Mouse (Mus musculus): Measurements from ENCODE around the gene Cd276. TPM values are rescaled to one million over a fixed set of nuclear protein-coding genes. Genes with fewer than 3 reads are reported as not detected.
A peak's percentile ranks its signal among the peaks of the same experiment; 100 is the strongest.

The Cd276 gene
- polyA plus RNA-seq, 1 experiment from 2014 or later: 59.5 TPM

GRCm38 (mm10) chr9:58544879-58545324 lies 10.3 kb downstream of the Cd276 start:
- DNase-seq (ENCODE audit: low spot score) (no peak), ATAC-seq (ENCODE audit: insufficient number of reproducible peaks, low FRiP score, low TSS enrichment, low read depth) (no peak)
- 71% methylated on average over 4 of the region's 4 CpGs for WGBS
- no peaks in the 10 kb centered on the region for H3K9me3 ChIP-seq (ENCODE audit: control insufficient read depth, low read length)
- H3K4me1 ChIP-seq (ENCODE audit: control insufficient read depth, insufficient read depth, low read length): peaks cover 5% of the 10 kb centered on the region; the same call in 1 of the 2 replicates
- H3K27ac ChIP-seq (replicated peaks; ENCODE audit: low read depth, low read length): no peak overlapping the region
- H3K4me3 ChIP-seq (ENCODE audit: low read depth, low read length): no peak overlapping the region
- no peaks in the 10 kb centered on the region for H3K27me3 ChIP-seq (ENCODE audit: control insufficient read depth, insufficient read depth, low read length)
- no peak overlapping the region for H3K4me2 ChIP-seq (ENCODE audit: low read depth, severe bottlenecking)
- H3K36me3 ChIP-seq (ENCODE audit: control insufficient read depth, insufficient read depth, low read length): no peaks in the 10 kb centered on the region
- H3K9ac ChIP-seq (ENCODE audit: low read length): no peak overlapping the region

- Histone ChIP-seq H3K27me3 (ENCODE audit: control insufficient read depth, insufficient read depth, low read length) (no peaks in the 10 kb centered on the region), H3K4me1 (ENCODE audit: control insufficient read depth, insufficient read depth, low read length) (peaks cover 5% of the 10 kb centered on the region; the same call in 1 of the 2 replicates), H3K4me2 (ENCODE audit: low read depth, severe bottlenecking) (no peak overlapping the region), H3K36me3 (ENCODE audit: control insufficient read depth, insufficient read depth, low read length) (peaks cover 9% of the 10 kb centered on the region; the same call in 1 of the 2 replicates), H3K27ac (replicated peaks; ENCODE audit: low read depth, low read length) (no peak overlapping the region), H3K4me3 (ENCODE audit: low read depth, low read length) (no peak overlapping the region), H3K9me3 (ENCODE audit: control insufficient read depth, low read length) (no peaks in the 10 kb centered on the region), H3K9ac (ENCODE audit: low read length) (peak overlapping the region; percentile 17; the same call in 1 of the 2 replicates)
- DNase-seq (ENCODE audit: low spot score): peak; percentile 28
- no peak for ATAC-seq (ENCODE audit: insufficient number of reproducible peaks, low FRiP score, low TSS enrichment, low read depth)
- 63% methylated on average over 6 of the region's 6 CpGs for WGBS
Measured at GRCm38 (mm10) chr9:58541895-58542338, 13.3 kb downstream of the Cd276 start.

- peaks cover 5% of the 10 kb centered on the region; the same call in 1 of the 2 replicates for H3K4me1 ChIP-seq (ENCODE audit: control insufficient read depth, insufficient read depth, low read length)
- H3K4me2 ChIP-seq (ENCODE audit: low read depth, severe bottlenecking): no peak overlapping the region
- no peaks in the 10 kb centered on the region for H3K27me3 ChIP-seq (ENCODE audit: control insufficient read depth, insufficient read depth, low read length)
- H3K9ac ChIP-seq (ENCODE audit: low read length): no peak overlapping the region
- peak; percentile 65 for DNase-seq (ENCODE audit: low spot score)
- whole genome bisulfite sequencing: 51% methylated on average over 5 of the region's 5 CpGs
- H3K27ac ChIP-seq (replicated peaks; ENCODE audit: low read depth, low read length): no peak overlapping the region
- peaks cover 9% of the 10 kb centered on the region; the same call in 1 of the 2 replicates for H3K36me3 ChIP-seq (ENCODE audit: control insufficient read depth, insufficient read depth, low read length)
- no peak for ATAC-seq (ENCODE audit: insufficient number of reproducible peaks, low FRiP score, low TSS enrichment, low read depth)
- H3K9me3 ChIP-seq (ENCODE audit: control insufficient read depth, low read length): no peaks in the 10 kb centered on the region
- H3K4me3 ChIP-seq (ENCODE audit: low read depth, low read length): no peak overlapping the region
Measured at GRCm38 (mm10) chr9:58539886-58540285, 15.4 kb downstream of the Cd276 start.

GRCm38 (mm10) chr9:58537774-58538173 lies 17.5 kb downstream of the Cd276 start:
- H3K9me3 ChIP-seq (ENCODE audit: control insufficient read depth, low read length): no peaks in the 10 kb centered on the region
- no peak overlapping the region for H3K9ac ChIP-seq (ENCODE audit: low read length)
- H3K4me1 ChIP-seq (ENCODE audit: control insufficient read depth, insufficient read depth, low read length): peaks cover 5% of the 10 kb centered on the region; the same call in 1 of the 2 replicates
- no peak for ATAC-seq (ENCODE audit: insufficient number of reproducible peaks, low FRiP score, low TSS enrichment, low read depth)
- H3K36me3 ChIP-seq (ENCODE audit: control insufficient read depth, insufficient read depth, low read length): peaks cover 11% of the 10 kb centered on the region; the same call in 1 of the 2 replicates
- DNase-seq (ENCODE audit: low spot score): no peak
- 88% methylated on average over 3 of the region's 3 CpGs for WGBS
- H3K27ac ChIP-seq (replicated peaks; ENCODE audit: low read depth, low read length): no peak overlapping the region
- H3K27me3 ChIP-seq (ENCODE audit: control insufficient read depth, insufficient read depth, low read length): no peaks in the 10 kb centered on the region
- H3K4me3 ChIP-seq (ENCODE audit: low read depth, low read length): no peak overlapping the region
- no peak overlapping the region for H3K4me2 ChIP-seq (ENCODE audit: low read depth, severe bottlenecking)

GRCm38 (mm10) chr9:58535447-58536134 lies 19.6 kb downstream of the Cd276 start:
- 80% methylated on average over 20 of the region's 20 CpGs for WGBS
- Histone ChIP-seq H3K4me2 (ENCODE audit: low read depth, severe bottlenecking) (no peak overlapping the region), H3K36me3 (ENCODE audit: control insufficient read depth, insufficient read depth, low read length) (peaks cover 11% of the 10 kb centered on the region; the same call in 1 of the 2 replicates), H3K9me3 (ENCODE audit: control insufficient read depth, low read length) (no peaks in the 10 kb centered on the region), H3K4me1 (ENCODE audit: control insufficient read depth, insufficient read depth, low read length) (no peaks in the 10 kb centered on the region), H3K27ac (replicated peaks; ENCODE audit: low read depth, low read length) (no peak overlapping the region), H3K4me3 (ENCODE audit: low read depth, low read length) (no peak overlapping the region), H3K9ac (ENCODE audit: low read length) (no peak overlapping the region), H3K27me3 (ENCODE audit: control insufficient read depth, insufficient read depth, low read length) (no peaks in the 10 kb centered on the region)
- peak; percentile 70 for DNase-seq (ENCODE audit: low spot score)
- 0 out of 2 replicates have a peak, but pooled peaks have one; percentile 54 for ATAC-seq (ENCODE audit: insufficient number of reproducible peaks, low FRiP score, low TSS enrichment, low read depth)

- DNase-seq (ENCODE audit: low spot score) (peak; percentile 72), ATAC-seq (ENCODE audit: insufficient number of reproducible peaks, low FRiP score, low TSS enrichment, low read depth) (no peak)
- peaks cover 11% of the 10 kb centered on the region; the same call in 1 of the 2 replicates for H3K36me3 ChIP-seq (ENCODE audit: control insufficient read depth, insufficient read depth, low read length)
- WGBS: 40% methylated on average over 1 of the region's 1 CpGs
- no peaks in the 10 kb centered on the region for H3K27me3 ChIP-seq (ENCODE audit: control insufficient read depth, insufficient read depth, low read length)
- no peak overlapping the region for H3K4me3 ChIP-seq (ENCODE audit: low read depth, low read length)
- no peak overlapping the region for H3K9ac ChIP-seq (ENCODE audit: low read length)
- no peaks in the 10 kb centered on the region for H3K9me3 ChIP-seq (ENCODE audit: control insufficient read depth, low read length)
- no peak overlapping the region for H3K27ac ChIP-seq (replicated peaks; ENCODE audit: low read depth, low read length)
- no peak overlapping the region for H3K4me2 ChIP-seq (ENCODE audit: low read depth, severe bottlenecking)
- no peaks in the 10 kb centered on the region for H3K4me1 ChIP-seq (ENCODE audit: control insufficient read depth, insufficient read depth, low read length)
Measured at GRCm38 (mm10) chr9:58534766-58535165, 20.5 kb downstream of the Cd276 start.

- Histone ChIP-seq H3K4me3 (ENCODE audit: low read depth, low read length) (no peak overlapping the region), H3K27me3 (ENCODE audit: control insufficient read depth, insufficient read depth, low read length) (no peaks in the 10 kb centered on the region), H3K9me3 (ENCODE audit: control insufficient read depth, low read length) (no peaks in the 10 kb centered on the region), H3K4me2 (ENCODE audit: low read depth, severe bottlenecking) (no peak overlapping the region), H3K27ac (replicated peaks; ENCODE audit: low read depth, low read length) (no peak overlapping the region), H3K36me3 (ENCODE audit: control insufficient read depth, insufficient read depth, low read length) (peaks cover 5% of the 10 kb centered on the region; the same call in 1 of the 2 replicates), H3K9ac (ENCODE audit: low read length) (no peak overlapping the region), H3K4me1 (ENCODE audit: control insufficient read depth, insufficient read depth, low read length) (no peaks in the 10 kb centered on the region)
- DNase-seq (ENCODE audit: low spot score) (no peak), ATAC-seq (ENCODE audit: insufficient number of reproducible peaks, low FRiP score, low TSS enrichment, low read depth) (no peak)
- 86% methylated on average over 6 of the region's 6 CpGs for WGBS
Measured at GRCm38 (mm10) chr9:58533322-58533721, 21.9 kb downstream of the Cd276 start.

- Histone ChIP-seq H3K4me2 (ENCODE audit: low read depth, severe bottlenecking) (no peak overlapping the region), H3K27ac (replicated peaks; ENCODE audit: low read depth, low read length) (no peak overlapping the region), H3K36me3 (ENCODE audit: control insufficient read depth, insufficient read depth, low read length) (peaks cover 2% of the 10 kb centered on the region; the same call in 1 of the 2 replicates), H3K9ac (ENCODE audit: low read length) (no peak overlapping the region), H3K27me3 (ENCODE audit: control insufficient read depth, insufficient read depth, low read length) (no peaks in the 10 kb centered on the region), H3K9me3 (ENCODE audit: control insufficient read depth, low read length) (no peaks in the 10 kb centered on the region), H3K4me1 (ENCODE audit: control insufficient read depth, insufficient read depth, low read length) (no peaks in the 10 kb centered on the region), H3K4me3 (ENCODE audit: low read depth, low read length) (no peak overlapping the region)
- no peak for ATAC-seq (ENCODE audit: insufficient number of reproducible peaks, low FRiP score, low TSS enrichment, low read depth)
- DNase-seq (ENCODE audit: low spot score): no peak
- 90% methylated on average over 4 of the region's 4 CpGs for WGBS
Measured at GRCm38 (mm10) chr9:58532236-58532635, 23.0 kb downstream of the Cd276 start.
